Mouse (Mus musculus) hindbrain, embryonic 16.5 days (tissue): ENCODE results near the gene Cers3. TPM values are rescaled to one million over a fixed set of nuclear protein-coding genes. Genes with fewer than 3 reads are reported as not detected.

Experiments
- ATAC-seq: fragments of 200-750 bp; cut with Nextera tagmentation; 2 replicates; pipeline ENCODE4 v1.8.0; 2017; ENCODE audit warnings: moderate TSS enrichment, moderate library complexity
- H3K27ac ChIP-seq: fragments of 300-500 bp; sonication (generic); 2 replicates; pipeline ENCODE4 v1.5.1; 2014; ENCODE audit warnings: low read depth, mild to moderate bottlenecking, control low read depth, low read length, moderate library complexity
- H3K27me3 ChIP-seq: fragments of 300-500 bp; sonication (generic); replicated peaks from 2 replicates; pipeline ENCODE4 v1.6.1; 2014; ENCODE audit warnings: low read length; ENCODE audit not compliant: control insufficient read depth, insufficient read depth
- H3K36me3 ChIP-seq: fragments of 300-500 bp; sonication (generic); 2 replicates; pipeline ENCODE4 v1.6.1; 2014; ENCODE audit warnings: mild to moderate bottlenecking, low read length, moderate library complexity, mixed read lengths; ENCODE audit not compliant: control insufficient read depth, insufficient read depth
- H3K4me1 ChIP-seq: fragments of 300-500 bp; sonication (generic); 2 replicates; pipeline ENCODE4 v1.6.1; 2014; ENCODE audit warnings: low read depth, low read length; ENCODE audit not compliant: control insufficient read depth, insufficient read depth
- H3K4me2 ChIP-seq: fragments of 300-500 bp; sonication (generic); 2 replicates; pipeline ENCODE4 v1.6.1; 2014; ENCODE audit warnings: mild to moderate bottlenecking, low read length, control low read depth, moderate library complexity
- H3K4me3 ChIP-seq: fragments of 300-500 bp; sonication (generic); 2 replicates; pipeline ENCODE4 v1.5.1; 2014; ENCODE audit warnings: mild to moderate bottlenecking, low read length, control low read depth, moderate library complexity
- H3K9ac ChIP-seq: fragments of 300-500 bp; sonication (generic); 2 replicates; pipeline ENCODE4 v1.6.1; 2014; ENCODE audit warnings: low read depth, mild to moderate bottlenecking, control low read depth, low read length, moderate library complexity
- H3K9me3 ChIP-seq: fragments of 300-500 bp; sonication (generic); 2 replicates; pipeline ENCODE4 v1.6.1; 2014; ENCODE audit warnings: mild to moderate bottlenecking, low read length, moderate library complexity; ENCODE audit not compliant: control insufficient read depth
- WGBS: fragments of 180-500 bp; shearing (Covaris S2); extraction: QIAGEN DNeasy Blood & Tissue Kit; methylation state at CpG from one replicate; pipeline ENCODE4 v1.1.7; 2014; 5-methylcytosine and 5-hydroxymethylcytosine counted together
- polyA plus RNA-seq: library from polyadenylated mRNA; unstranded; fragments of >200 nt; fragmentation: Nextera tagmentation; extraction: Ambion mirVana; gene quantifications from 2 replicates; pipeline ENCODE4 v1.2.1, GENCODE M21; 2015

Gene Cers3
- polyA plus RNA-seq, 1 experiment from 2014 or later, result 0.40 TPM

DNA sequence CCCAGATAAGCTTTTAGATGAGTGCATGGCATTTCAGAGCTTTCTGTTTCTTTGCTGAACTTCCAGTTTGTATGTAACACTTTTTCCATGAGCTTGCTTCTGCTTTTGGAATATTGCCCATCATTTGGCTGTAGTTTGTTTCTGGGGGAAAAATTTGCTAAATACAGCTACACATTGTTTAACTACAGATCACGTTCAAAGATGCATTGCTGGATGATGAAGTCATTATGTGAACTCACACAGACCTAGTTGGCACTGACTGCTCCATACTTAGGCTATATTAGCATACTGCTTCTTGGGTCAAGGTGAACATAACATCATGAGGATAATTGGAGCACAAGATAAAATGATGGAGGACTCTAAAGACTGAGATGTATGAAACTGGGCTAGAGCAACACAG is 53.6 kb downstream of the Cers3 start:
- WGBS, result 58% methylated on average over 1 of the region's 1 CpGs
- no peaks in the 10 kb centered on the region for H3K36me3 ChIP-seq
- ATAC-seq, result no peak
- no peak overlapping the region for H3K4me2 ChIP-seq
- no peaks in the 10 kb centered on the region for H3K4me1 ChIP-seq
- no peak overlapping the region for H3K9ac ChIP-seq
- no peak overlapping the region for H3K4me3 ChIP-seq
- no peak overlapping the region for H3K27ac ChIP-seq
- no peaks in the 10 kb centered on the region for H3K27me3 ChIP-seq
- no peaks in the 10 kb centered on the region; the same call in 1 of the 2 replicates for H3K9me3 ChIP-seq

DNA sequence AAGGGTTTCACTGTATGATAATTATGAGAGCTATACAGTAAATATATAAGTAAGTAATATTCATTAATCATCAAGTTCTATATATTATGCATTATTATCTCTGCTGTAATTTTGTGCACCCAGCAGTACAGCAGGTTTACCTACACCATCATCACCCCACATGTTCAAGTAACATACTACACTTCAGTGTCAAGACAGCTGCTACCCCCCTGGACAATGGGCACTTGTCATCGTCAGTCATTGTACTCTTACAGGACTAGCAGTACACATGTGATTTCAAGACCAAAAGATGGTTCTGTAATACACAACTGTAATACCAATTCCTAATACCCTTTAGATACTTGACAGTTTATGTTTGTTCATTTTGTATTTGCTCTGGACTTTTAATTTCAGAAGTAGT is 54.0 kb downstream of the Cers3 start:
- WGBS, result 91% methylated on average over 1 of the region's 1 CpGs
- Histone ChIP-seq H3K4me2 (no peak overlapping the region), H3K4me1 (no peaks in the 10 kb centered on the region), H3K36me3 (no peaks in the 10 kb centered on the region), H3K9ac (no peak overlapping the region), H3K27me3 (no peaks in the 10 kb centered on the region), H3K4me3 (no peak overlapping the region), H3K9me3 (no peaks in the 10 kb centered on the region; the same call in 1 of the 2 replicates), H3K27ac (no peak overlapping the region)
- ATAC-seq, result no peak

DNA sequence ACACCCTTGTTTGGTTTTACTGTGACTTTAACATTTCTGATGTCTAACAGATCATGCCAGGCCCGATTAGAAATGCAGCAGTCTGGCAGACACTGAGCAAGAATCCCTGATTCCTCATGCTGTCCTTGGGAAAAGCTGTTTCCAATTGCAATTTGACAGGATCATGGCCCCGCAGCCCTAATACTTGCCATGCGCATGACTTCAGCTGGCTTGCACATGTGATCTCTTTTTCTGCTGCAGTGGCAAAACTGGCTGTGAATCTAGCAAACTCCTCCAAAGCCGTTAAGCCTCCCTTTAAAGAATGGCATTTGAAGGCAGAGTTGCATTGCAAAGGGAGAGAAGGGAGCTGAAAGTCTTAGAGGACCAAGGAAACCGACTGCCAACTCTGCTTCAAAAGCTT is 55.5 kb downstream of the Cers3 start:
- Histone ChIP-seq H3K27ac (no peak overlapping the region), H3K4me3 (no peak overlapping the region), H3K27me3 (no peaks in the 10 kb centered on the region), H3K4me1 (no peaks in the 10 kb centered on the region), H3K36me3 (no peaks in the 10 kb centered on the region), H3K4me2 (no peak overlapping the region), H3K9me3 (no peaks in the 10 kb centered on the region; the same call in 1 of the 2 replicates), H3K9ac (no peak overlapping the region)
- WGBS, result 63% methylated on average over 5 of the region's 5 CpGs
- no peak for ATAC-seq

DNA sequence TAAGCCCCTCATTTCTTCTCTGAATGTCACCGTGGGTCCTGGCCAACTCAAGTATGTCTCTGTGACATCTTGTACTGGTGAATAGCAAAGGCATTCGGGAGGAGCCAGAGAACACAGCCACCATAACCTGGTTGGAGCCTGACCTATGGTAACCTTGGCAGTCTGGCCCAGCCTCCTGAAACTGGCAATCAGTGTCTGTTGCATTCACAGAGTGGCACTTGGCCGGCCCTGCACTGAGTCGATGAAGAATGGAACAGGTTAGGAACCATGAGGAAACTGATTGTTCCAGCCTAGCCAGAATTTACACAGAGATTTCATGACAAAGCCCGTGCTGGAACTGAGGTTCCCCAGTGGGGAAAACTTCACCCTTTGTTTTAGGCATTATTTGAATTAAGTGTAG is 57.5 kb downstream of the Cers3 start:
- no peak overlapping the region for H3K9ac ChIP-seq
- 69% methylated on average over 5 of the region's 5 CpGs for WGBS
- H3K4me1 ChIP-seq, result no peaks in the 10 kb centered on the region
- no peaks in the 10 kb centered on the region for H3K36me3 ChIP-seq
- H3K27ac ChIP-seq, result no peak overlapping the region
- H3K9me3 ChIP-seq, result no peaks in the 10 kb centered on the region
- no peak overlapping the region for H3K4me3 ChIP-seq
- no peak for ATAC-seq
- no peaks in the 10 kb centered on the region for H3K27me3 ChIP-seq
- H3K4me2 ChIP-seq, result no peak overlapping the region

DNA sequence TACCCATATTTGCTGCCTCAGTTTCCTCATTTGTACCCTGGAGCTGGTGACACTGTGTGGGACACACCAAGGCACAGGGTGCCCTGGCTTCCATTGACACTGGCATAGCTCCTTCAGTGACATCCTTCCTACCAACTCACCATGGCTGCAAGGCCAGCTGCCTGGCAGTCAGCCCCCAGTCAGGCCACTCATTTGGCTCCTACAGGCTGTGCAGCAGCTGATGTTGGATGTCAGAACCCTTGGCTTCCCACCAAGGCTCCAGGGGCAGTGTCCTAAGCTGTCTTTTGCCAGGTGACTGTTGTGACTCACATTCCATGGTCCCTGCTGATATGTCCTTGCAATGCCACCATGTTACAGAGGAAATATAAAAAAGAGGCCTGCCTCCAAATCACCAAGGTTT is 58.5 kb downstream of the Cers3 start:
- no peak overlapping the region for H3K4me3 ChIP-seq
- no peaks in the 10 kb centered on the region for H3K36me3 ChIP-seq
- no peaks in the 10 kb centered on the region for H3K4me1 ChIP-seq
- H3K27me3 ChIP-seq, result no peaks in the 10 kb centered on the region
- H3K4me2 ChIP-seq, result no peak overlapping the region
- no peak overlapping the region for H3K27ac ChIP-seq
- no peaks in the 10 kb centered on the region for H3K9me3 ChIP-seq
- no peak overlapping the region for H3K9ac ChIP-seq
- no peak for ATAC-seq

DNA sequence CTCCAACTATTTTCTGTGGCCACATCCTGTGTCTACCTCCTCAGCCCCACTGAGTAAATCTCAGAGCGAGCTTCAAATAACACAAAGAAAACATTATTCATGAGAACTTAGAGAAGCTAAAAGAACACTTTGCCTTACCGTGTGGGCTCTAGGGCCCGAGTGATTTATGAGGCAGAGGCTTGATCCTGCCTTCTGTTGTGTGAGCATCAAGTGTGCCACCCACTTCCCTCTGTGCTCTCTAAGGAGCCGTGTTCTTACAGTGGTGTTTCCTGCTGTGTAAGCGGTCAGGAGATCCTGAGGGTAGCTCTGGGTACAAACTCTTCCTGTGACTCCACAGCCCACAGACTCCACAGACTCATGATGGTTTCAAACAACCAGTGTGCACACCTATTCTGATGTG is 60.5 kb downstream of the Cers3 start:
- 55% methylated on average over 5 of the region's 5 CpGs for WGBS
- Histone ChIP-seq H3K27ac (no peak overlapping the region), H3K9me3 (no peaks in the 10 kb centered on the region), H3K36me3 (no peaks in the 10 kb centered on the region), H3K4me3 (no peak overlapping the region), H3K9ac (no peak overlapping the region), H3K4me1 (no peaks in the 10 kb centered on the region), H3K4me2 (no peak overlapping the region), H3K27me3 (no peaks in the 10 kb centered on the region)
- no peak for ATAC-seq

DNA sequence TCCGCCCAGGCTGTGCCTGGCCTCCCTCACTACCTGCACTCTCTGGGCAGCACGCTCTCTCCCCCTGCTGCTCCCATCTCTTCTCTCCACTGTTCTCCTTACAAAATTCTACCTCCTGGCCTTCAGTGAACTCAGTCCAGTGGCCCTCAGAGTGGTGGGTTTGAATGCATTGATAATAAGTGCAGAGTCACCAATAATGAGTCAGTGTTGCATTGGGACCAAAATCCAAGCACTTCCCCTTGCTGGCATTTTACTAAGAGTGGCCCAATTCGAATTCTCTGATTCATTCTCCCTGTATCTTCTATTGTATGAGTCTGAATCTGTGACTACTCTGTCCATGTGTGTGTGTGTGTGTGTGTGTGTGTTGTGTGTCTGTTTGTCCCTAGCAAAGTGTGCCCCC is 63.5 kb downstream of the Cers3 start:
- no peak overlapping the region for H3K9ac ChIP-seq
- H3K36me3 ChIP-seq, result no peaks in the 10 kb centered on the region
- H3K27me3 ChIP-seq, result no peaks in the 10 kb centered on the region
- 73% methylated on average over 3 of the region's 3 CpGs for WGBS
- no peak for ATAC-seq
- no peak overlapping the region for H3K4me2 ChIP-seq
- no peak overlapping the region for H3K27ac ChIP-seq
- no peaks in the 10 kb centered on the region for H3K9me3 ChIP-seq
- H3K4me3 ChIP-seq, result no peak overlapping the region
- no peaks in the 10 kb centered on the region for H3K4me1 ChIP-seq

DNA sequence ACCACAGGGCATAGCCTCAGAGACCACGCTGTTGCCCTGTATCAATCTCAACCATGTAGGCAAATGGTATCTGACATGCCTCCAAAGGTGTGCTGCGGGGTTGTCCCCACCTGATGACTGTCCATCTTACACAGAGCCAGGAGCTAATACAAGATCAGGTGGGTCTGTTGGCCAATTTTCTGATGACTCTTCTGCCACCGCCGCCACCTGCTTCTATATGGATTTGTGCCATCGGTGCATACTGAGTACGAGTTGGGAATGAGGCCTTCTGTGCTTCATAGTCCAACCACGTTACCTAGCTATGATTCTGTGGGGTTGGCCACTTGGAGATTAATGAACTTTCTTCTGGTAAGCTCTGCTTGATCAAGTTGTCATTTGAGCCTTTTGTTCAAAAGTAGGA is 67.1 kb downstream of the Cers3 start:
- Histone ChIP-seq H3K27me3 (no peaks in the 10 kb centered on the region), H3K27ac (no peak overlapping the region), H3K9me3 (no peaks in the 10 kb centered on the region), H3K9ac (no peak overlapping the region), H3K4me3 (no peak overlapping the region), H3K4me2 (no peak overlapping the region), H3K4me1 (no peaks in the 10 kb centered on the region), H3K36me3 (no peaks in the 10 kb centered on the region)
- 96% methylated on average over 7 of the region's 7 CpGs for WGBS
- ATAC-seq, result no peak

DNA sequence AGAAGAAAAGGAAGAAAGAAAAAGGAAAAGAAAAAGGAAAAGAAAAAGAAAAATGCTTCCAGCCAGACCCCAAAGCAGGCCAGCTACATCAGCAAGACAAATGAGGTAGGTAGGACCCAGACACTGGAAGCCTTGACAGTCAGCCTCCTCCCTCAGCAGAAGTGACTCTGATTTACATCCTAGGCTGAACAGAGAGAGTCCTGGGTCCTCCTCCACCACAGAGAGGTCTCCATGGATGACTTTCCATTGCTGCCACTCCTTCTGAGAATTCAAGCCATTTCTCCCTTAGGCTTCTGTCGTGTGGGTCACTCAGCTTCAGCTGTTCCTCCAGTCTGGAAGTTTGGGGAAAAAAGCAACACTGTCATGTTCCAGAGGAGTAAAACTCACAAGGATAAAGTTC is 68.0 kb downstream of the Cers3 start:
- no peak for ATAC-seq
- no peak overlapping the region for H3K9ac ChIP-seq
- no peak overlapping the region for H3K4me3 ChIP-seq
- no peak overlapping the region for H3K27ac ChIP-seq
- H3K27me3 ChIP-seq, result no peaks in the 10 kb centered on the region
- no peaks in the 10 kb centered on the region for H3K36me3 ChIP-seq
- no peaks in the 10 kb centered on the region for H3K4me1 ChIP-seq
- 82% methylated on average over 1 of the region's 1 CpGs for WGBS
- no peak overlapping the region for H3K4me2 ChIP-seq
- no peaks in the 10 kb centered on the region for H3K9me3 ChIP-seq

DNA sequence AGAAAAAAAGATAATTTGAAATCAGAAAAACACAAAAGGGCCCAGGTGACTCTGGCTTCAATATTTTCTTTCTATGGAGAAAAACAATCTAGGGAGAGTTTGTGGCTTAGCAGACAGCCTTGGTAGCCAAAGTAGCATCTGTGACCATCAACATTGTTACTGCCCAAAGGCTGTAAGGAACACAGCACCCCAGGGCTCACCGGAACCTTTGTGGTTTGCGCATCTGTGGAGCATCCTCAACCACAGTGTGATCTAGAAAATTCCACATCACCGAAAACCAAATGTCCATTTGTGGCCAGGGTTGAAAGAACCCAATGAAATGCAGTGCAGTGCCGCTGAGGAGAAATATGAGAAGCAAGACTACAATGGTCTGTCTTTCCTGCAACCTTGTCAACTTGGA is 69.0 kb downstream of the Cers3 start:
- Histone ChIP-seq H3K9me3 (no peaks in the 10 kb centered on the region), H3K27ac (no peak overlapping the region), H3K4me1 (no peaks in the 10 kb centered on the region), H3K36me3 (no peaks in the 10 kb centered on the region), H3K9ac (no peak overlapping the region), H3K4me2 (no peak overlapping the region), H3K4me3 (no peak overlapping the region), H3K27me3 (no peaks in the 10 kb centered on the region)
- WGBS, result 89% methylated on average over 4 of the region's 4 CpGs
- ATAC-seq, result no peak
